Mouse (Mus musculus): ENCODE results near the gene Gpr107. TPM values are rescaled to one million over a fixed set of nuclear protein-coding genes. Genes with fewer than 3 reads are reported as not detected.

Gpr107 gene
- polyA plus RNA-seq, 1 experiment from 2014 or later, result 39.8 TPM

GRCm38 (mm10) chr2:31206211-31206610 lies 54.1 kb downstream of the Gpr107 start:
- Histone ChIP-seq H3K9me3 (no peaks in the 10 kb centered on the region), H3K4me1 (peaks cover 23% of the 10 kb centered on the region), H3K9ac (no peak overlapping the region), H3K27me3 (no peaks in the 10 kb centered on the region), H3K27ac (no peak overlapping the region; the same call in none of the 2 replicates), H3K4me2 (no peak overlapping the region), H3K4me3 (no peak overlapping the region), H3K36me3 (peaks cover 77% of the 10 kb centered on the region)
- 64% methylated on average over 4 of the region's 4 CpGs for WGBS
- no peak for ATAC-seq (ENCODE audit: insufficient number of reproducible peaks, insufficient read depth, low FRiP score, low TSS enrichment, low read depth)

DNA sequence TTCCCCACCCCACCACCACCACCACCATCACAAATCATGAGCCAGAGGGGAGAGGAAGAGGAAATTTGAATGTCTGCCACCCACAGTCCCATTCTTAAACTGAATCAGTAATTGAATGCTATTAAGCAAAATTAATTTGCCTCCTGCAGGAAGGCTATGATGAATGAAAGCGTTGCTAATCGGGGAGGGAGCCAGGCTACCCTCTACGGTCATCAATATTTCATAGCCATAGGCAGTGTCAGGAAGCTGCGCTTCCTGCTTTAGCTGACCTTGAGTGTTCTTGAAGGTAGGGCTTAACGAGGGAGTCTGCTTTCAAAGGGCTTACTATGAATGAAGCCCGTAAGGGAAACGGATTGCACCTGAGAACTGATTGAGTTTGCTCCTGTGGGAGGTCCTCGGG lies 54.8 kb downstream of the Gpr107 start:
- ATAC-seq (ENCODE audit: insufficient number of reproducible peaks, insufficient read depth, low FRiP score, low TSS enrichment, low read depth), result no peak

DNA sequence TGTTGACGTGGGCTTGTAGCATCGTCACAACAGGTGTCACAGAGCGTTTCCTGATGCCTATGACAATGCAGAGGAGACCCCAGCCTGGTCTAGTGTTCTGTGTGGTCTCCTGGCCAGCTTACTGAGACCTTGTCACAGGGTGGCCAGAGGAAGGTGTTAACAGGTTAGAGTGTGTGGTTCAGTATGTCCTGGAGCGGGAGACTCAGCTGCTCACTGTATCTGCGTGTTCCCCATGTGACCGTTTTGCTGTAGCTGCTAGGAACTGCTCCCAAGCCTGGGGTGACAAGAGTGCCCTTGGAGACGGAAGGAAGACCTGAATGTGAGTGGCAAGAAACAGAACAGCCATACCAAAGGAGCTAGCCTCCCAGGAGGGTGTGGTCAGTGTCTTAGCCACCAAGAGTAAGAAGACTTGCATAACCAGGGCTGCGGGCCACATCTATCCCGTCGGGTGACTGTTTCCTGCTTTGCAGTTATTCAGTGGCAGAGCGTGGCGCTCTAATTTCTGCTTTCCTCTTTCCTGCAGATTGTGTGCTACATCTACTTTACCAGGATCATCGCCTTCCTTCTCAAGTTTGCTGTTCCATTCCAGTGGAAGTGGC lies 56.5 kb downstream of the Gpr107 start:
- peaks cover 82% of the 10 kb centered on the region for H3K36me3 ChIP-seq
- H3K4me2 ChIP-seq, result no peak overlapping the region
- WGBS, result 92% methylated on average over 13 of the region's 13 CpGs

More for the DNA sequence above, 54.8 kb downstream of the Gpr107 start:
- H3K9me3 ChIP-seq, result no peaks in the 10 kb centered on the region
- H3K27me3 ChIP-seq, result no peaks in the 10 kb centered on the region
- peaks cover 23% of the 10 kb centered on the region for H3K4me1 ChIP-seq
- peaks cover 77% of the 10 kb centered on the region for H3K36me3 ChIP-seq
- no peak overlapping the region for H3K4me2 ChIP-seq
- no peak overlapping the region for H3K4me3 ChIP-seq
- WGBS, result 43% methylated on average over 8 of the region's 8 CpGs
- no peak overlapping the region for H3K27ac ChIP-seq
- no peak overlapping the region for H3K9ac ChIP-seq

DNA sequence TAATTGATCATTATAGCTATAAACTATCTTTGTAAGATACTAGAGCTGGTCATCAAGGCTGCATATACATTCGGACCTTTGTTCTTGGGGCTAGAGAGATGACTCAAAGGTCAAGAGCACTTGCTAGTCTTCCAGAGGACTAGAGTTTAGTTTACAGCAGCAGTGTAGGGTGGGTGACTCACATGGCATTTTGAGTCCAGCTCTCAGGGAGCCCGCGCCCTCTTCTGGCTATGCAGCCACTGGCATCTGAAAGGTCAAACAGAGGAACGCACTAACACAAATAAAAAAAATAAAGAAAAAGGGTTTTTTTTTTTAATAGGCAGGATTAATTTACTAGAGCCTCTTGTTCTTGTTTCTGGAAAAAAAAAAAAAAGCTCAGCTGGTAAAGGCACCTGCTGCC lies 57.4 kb downstream of the Gpr107 start:
- peaks cover 81% of the 10 kb centered on the region for H3K36me3 ChIP-seq
- no peak overlapping the region for H3K4me2 ChIP-seq
- WGBS, result 87% methylated on average over 4 of the region's 4 CpGs

More for the DNA sequence above, 56.5 kb downstream of the Gpr107 start:
- no peak overlapping the region for H3K9ac ChIP-seq
- peaks cover 14% of the 10 kb centered on the region for H3K4me1 ChIP-seq
- H3K27ac ChIP-seq, result no peak overlapping the region
- no peaks in the 10 kb centered on the region for H3K27me3 ChIP-seq
- no peak overlapping the region for H3K4me3 ChIP-seq
- H3K9me3 ChIP-seq, result no peaks in the 10 kb centered on the region
- no peak for ATAC-seq (ENCODE audit: insufficient number of reproducible peaks, insufficient read depth, low FRiP score, low TSS enrichment, low read depth)

DNA sequence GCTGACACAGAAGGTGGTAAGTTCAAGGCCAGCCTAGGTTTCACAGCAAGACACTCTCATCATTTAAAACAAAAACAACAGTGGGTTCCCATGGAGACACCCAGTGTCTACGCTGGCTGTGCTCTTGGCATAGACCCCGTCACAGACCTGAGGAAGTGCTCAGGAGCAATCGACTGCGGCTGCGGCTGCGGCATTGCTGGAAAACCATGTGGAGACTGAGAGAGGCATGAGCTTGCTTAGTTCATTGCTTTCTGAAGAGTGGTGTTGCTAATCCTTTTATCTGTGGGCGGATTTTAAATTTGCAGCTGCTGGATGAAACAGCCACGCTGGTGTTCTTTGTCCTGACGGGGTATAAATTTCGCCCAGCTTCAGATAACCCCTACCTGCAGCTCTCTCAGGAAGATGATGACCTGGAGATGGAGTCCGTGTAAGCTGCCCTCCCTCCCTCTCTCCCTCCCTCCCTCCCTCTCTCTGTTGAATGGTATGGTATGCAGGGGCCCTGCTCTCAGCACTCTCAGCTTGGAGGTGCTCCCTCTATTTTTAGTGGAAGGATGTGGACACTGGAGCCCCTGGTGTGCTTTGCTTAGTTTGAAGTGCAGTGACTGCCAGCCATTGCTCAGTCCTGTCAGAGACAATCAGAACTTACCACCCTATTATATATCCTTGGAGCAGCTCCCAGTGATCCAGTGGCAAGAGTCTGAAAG lies 58.2 kb downstream of the Gpr107 start:
- WGBS, result 65% methylated on average over 11 of the region's 11 CpGs
- Histone ChIP-seq H3K9me3 (no peaks in the 10 kb centered on the region), H3K4me2 (no peak overlapping the region), H3K36me3 (peaks cover 83% of the 10 kb centered on the region), H3K27me3 (no peaks in the 10 kb centered on the region), H3K9ac (no peak overlapping the region), H3K27ac (no peak overlapping the region), H3K4me1 (peaks cover 19% of the 10 kb centered on the region), H3K4me3 (no peak overlapping the region)
- no peak for ATAC-seq (ENCODE audit: insufficient number of reproducible peaks, insufficient read depth, low FRiP score, low TSS enrichment, low read depth)

More for the DNA sequence above, 57.4 kb downstream of the Gpr107 start:
- Histone ChIP-seq H3K27ac (no peak overlapping the region), H3K4me3 (no peak overlapping the region), H3K4me1 (peaks cover 19% of the 10 kb centered on the region), H3K9ac (no peak overlapping the region), H3K27me3 (no peaks in the 10 kb centered on the region), H3K9me3 (no peaks in the 10 kb centered on the region)
- ATAC-seq (ENCODE audit: insufficient number of reproducible peaks, insufficient read depth, low FRiP score, low TSS enrichment, low read depth), result no peak

GRCm38 (mm10) chr2:31211204-31211603 lies 59.1 kb downstream of the Gpr107 start:
- no peak overlapping the region for H3K9ac ChIP-seq
- H3K27me3 ChIP-seq, result no peaks in the 10 kb centered on the region
- peaks cover 14% of the 10 kb centered on the region for H3K4me1 ChIP-seq
- ATAC-seq (ENCODE audit: insufficient number of reproducible peaks, insufficient read depth, low FRiP score, low TSS enrichment, low read depth), result no peak
- WGBS, result 60% methylated on average over 3 of the region's 3 CpGs
- H3K4me2 ChIP-seq, result no peak overlapping the region
- H3K36me3 ChIP-seq, result peaks cover 88% of the 10 kb centered on the region
- H3K9me3 ChIP-seq, result no peaks in the 10 kb centered on the region
- H3K27ac ChIP-seq, result no peak overlapping the region
- H3K4me3 ChIP-seq, result no peak overlapping the region

DNA sequence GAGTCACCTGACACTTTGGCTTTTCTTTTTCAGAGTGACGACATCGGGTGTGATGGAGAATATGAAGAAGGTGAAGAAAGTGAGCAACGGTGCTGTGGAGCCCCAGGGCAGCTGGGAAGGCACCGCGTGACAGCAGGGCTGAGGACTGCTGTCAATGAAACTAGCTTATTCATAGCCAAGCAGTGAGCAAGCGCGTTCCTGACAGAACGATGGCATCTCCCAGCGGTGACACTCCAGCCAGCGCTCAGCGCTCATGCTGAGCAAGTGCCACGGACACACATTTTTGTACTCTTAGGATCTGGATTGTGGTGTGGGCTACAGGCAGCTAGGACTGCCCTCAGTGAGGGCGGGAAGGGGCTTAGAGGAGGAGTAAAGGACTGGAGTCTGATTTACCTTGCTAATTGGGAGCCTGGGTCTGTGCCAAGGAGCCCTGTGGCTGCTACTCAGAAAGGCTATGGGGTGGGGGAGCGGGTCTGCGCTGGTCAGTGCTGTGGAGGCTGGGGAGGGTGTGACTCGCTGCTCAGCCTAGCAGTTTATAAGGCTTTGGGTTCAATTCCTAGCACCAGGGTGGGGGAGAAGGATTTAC lies 62.2 kb downstream of the Gpr107 start:
- Histone ChIP-seq H3K9ac (no peak overlapping the region), H3K27ac (no peak overlapping the region), H3K4me3 (no peak overlapping the region), H3K36me3 (peaks cover 67% of the 10 kb centered on the region), H3K4me2 (no peak overlapping the region), H3K4me1 (peaks cover 5% of the 10 kb centered on the region; the same call in 1 of the 2 replicates), H3K9me3 (no peaks in the 10 kb centered on the region), H3K27me3 (no peaks in the 10 kb centered on the region)
- no peak for ATAC-seq (ENCODE audit: insufficient number of reproducible peaks, insufficient read depth, low FRiP score, low TSS enrichment, low read depth)
- 81% methylated on average over 16 of the region's 16 CpGs for WGBS

- Histone ChIP-seq H3K9me3 (no peaks in the 10 kb centered on the region), H3K36me3 (peaks cover 26% of the 10 kb centered on the region), H3K27ac (no peak overlapping the region), H3K9ac (no peak overlapping the region), H3K4me1 (peaks cover 5% of the 10 kb centered on the region; the same call in 1 of the 2 replicates), H3K4me3 (no peak overlapping the region), H3K4me2 (no peak overlapping the region), H3K27me3 (no peaks in the 10 kb centered on the region)
- WGBS, result 79% methylated on average over 3 of the region's 3 CpGs
- no peak for ATAC-seq (ENCODE audit: insufficient number of reproducible peaks, insufficient read depth, low FRiP score, low TSS enrichment, low read depth)
Measured at GRCm38 (mm10) chr2:31218611-31219010, 66.5 kb downstream of the Gpr107 start.

DNA sequence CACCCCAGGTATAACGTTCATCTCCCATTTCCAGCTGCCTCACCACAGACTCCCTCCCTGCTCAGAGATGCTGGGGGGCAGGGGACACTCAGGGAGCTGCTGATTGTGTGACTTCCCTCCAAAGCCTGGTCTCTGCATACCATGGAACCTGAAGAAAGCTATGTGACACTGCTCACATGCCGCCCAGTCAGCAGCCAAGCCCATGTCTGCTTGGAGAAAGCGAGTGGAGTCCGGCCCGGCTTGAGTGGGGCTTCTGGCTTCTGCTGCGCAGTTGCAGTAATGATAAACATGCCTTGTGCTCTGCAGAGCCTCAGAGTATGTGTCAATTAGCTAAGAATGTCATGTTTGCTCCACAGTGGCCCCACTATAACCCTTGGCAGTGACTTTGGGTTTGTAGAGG lies 67.4 kb downstream of the Gpr107 start:
- Histone ChIP-seq H3K27me3 (no peaks in the 10 kb centered on the region), H3K27ac (no peak overlapping the region), H3K4me3 (no peak overlapping the region), H3K36me3 (peaks cover 19% of the 10 kb centered on the region), H3K9ac (no peak overlapping the region), H3K9me3 (no peaks in the 10 kb centered on the region), H3K4me1 (no peaks in the 10 kb centered on the region), H3K4me2 (no peak overlapping the region)
- 74% methylated on average over 6 of the region's 6 CpGs for WGBS
- ATAC-seq (ENCODE audit: insufficient number of reproducible peaks, insufficient read depth, low FRiP score, low TSS enrichment, low read depth), result no peak

DNA sequence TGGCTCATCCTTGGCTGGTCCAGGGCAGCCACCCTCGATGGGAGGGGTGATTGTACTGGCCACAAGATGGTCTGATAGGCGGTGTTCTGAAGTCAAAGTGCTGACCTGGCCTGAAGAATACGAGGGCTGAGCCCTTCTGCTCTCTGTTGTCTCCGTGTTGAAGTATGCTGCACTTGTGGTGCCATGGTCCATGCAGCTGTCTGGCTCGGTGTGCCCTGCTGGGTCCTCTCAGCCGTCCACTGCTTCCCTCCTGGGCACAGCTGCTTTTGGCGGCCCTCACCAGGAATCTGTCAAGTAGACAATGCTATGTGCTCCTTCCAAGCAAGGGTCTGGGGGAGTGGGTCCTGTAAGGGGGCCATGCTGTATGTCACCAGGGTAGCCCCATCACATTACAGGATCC lies 68.7 kb downstream of the Gpr107 start:
- no peaks in the 10 kb centered on the region for H3K27me3 ChIP-seq
- no peak overlapping the region for H3K4me2 ChIP-seq
- H3K4me3 ChIP-seq, result no peak overlapping the region
- H3K27ac ChIP-seq, result no peak overlapping the region
- H3K36me3 ChIP-seq, result peaks cover 6% of the 10 kb centered on the region; the same call in 1 of the 2 replicates
- no peak for ATAC-seq (ENCODE audit: insufficient number of reproducible peaks, insufficient read depth, low FRiP score, low TSS enrichment, low read depth)
- peaks cover 5% of the 10 kb centered on the region for H3K9me3 ChIP-seq
- H3K4me1 ChIP-seq, result no peaks in the 10 kb centered on the region
- no peak overlapping the region for H3K9ac ChIP-seq
- WGBS, result 66% methylated on average over 7 of the region's 7 CpGs

GRCm38 (mm10) chr2:31221582-31221981 lies 69.5 kb downstream of the Gpr107 start:
- Histone ChIP-seq H3K27me3 (no peaks in the 10 kb centered on the region), H3K9ac (no peak overlapping the region), H3K4me3 (no peak overlapping the region), H3K36me3 (0 out of 2 replicates have a peak, but pooled peaks cover 3% of the 10 kb centered on the region), H3K9me3 (peaks cover 11% of the 10 kb centered on the region), H3K27ac (no peak overlapping the region), H3K4me2 (no peak overlapping the region), H3K4me1 (no peaks in the 10 kb centered on the region)
- no peak for ATAC-seq (ENCODE audit: insufficient number of reproducible peaks, insufficient read depth, low FRiP score, low TSS enrichment, low read depth)
- WGBS, result 70% methylated on average over 5 of the region's 5 CpGs

Measured in embryonic facial prominence, embryonic 13.5 days (tissue).